Mouse (Mus musculus) heart, postnatal 14 days (tissue): ENCODE data around the gene Sik1. TPM values are rescaled to one million over a fixed set of nuclear protein-coding genes. Genes with fewer than 3 reads are reported as not detected.

Experiments used
- DNase-seq, 2 experiments: peaks; one replicate each; pipeline ENCODE4 v3.0.0; 2021 to 2022
- intact Hi-C: fragments of 180-260 bp; cut with DNase I; formaldehyde crosslinking; loops from one replicate; pipeline ENCODE4 v1.15.1; 2025
- total RNA-seq, 2 experiments: library from RNA; stranded (reverse); gene quantifications; 2 replicates each; pipeline ENCODE4 v1.2.3; 2021

The Sik1 gene
- total RNA-seq, 2 experiments from 2014 or later, result 41.4 to 72.2 TPM

DNA sequence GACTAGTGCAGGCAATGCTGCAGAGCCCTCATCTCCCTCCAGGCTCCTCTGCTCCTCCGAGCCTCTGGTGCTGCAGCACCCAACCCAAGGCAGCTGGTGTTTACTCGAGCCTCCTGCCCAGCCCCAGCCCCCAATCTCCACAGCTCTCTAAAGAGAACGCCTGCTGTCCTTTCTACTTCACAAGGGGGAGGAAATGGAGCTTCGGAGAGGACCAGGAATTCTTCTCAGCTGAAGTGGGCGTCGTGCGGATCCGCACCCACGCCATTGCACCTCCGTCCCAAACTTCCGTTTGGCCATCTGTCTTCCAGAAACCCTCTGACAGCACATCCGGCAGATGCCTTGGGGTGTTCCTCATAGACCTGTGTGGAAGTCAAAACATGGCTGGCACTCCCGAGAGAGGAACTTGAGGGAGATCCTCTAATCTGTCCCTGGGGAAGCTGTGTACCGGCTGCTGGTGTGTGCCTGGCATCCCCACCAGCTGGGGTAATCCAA, 22.1 kb upstream of the Sik1 start:
- intact Hi-C loops, result no loop called here
- no peak for DNase-seq

DNA sequence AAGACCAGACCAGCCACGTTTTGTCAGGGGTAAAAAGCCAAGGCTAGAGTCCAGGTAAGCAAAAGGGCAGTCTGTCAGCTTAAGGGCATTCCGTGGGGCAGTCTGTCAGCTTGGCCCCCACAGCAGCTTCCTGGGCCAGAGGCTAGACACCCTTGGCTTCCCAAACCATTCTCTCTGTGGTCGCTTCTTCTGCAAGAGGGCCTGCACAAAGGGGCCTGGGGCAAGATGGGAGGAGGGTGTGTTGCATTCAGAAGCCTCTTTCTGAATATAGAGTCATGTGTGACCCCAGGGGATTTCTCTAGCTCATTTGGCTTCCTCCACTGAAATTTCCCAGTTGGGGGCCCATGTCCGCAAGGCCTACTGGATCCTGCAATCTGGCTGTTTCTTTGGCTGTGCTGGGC, 21.6 kb upstream of the Sik1 start:
- intact Hi-C loops, result no loop called here
- DNase-seq, result no peak

DNA sequence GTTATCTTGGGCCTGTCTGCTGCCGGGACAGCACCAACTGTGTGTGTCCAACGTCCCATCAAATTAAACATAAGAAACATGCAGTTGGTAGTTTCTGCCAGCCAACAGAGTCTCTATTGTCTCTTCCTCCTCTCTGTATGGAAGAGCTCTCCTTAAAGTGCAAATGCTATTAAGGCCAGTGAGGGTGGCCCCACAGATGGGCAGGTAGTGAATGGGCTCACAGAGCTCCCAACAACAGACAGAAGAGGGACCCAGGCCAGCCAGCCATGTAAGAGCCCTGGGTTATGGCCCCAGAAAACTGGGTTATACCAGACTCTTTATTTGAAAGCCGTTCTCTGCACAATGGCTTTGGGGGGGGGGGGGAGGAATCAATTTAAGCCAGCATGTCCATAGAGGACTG, 21.2 kb upstream of the Sik1 start:
- intact Hi-C loops, result no loop called here
- DNase-seq, result no peak

DNA sequence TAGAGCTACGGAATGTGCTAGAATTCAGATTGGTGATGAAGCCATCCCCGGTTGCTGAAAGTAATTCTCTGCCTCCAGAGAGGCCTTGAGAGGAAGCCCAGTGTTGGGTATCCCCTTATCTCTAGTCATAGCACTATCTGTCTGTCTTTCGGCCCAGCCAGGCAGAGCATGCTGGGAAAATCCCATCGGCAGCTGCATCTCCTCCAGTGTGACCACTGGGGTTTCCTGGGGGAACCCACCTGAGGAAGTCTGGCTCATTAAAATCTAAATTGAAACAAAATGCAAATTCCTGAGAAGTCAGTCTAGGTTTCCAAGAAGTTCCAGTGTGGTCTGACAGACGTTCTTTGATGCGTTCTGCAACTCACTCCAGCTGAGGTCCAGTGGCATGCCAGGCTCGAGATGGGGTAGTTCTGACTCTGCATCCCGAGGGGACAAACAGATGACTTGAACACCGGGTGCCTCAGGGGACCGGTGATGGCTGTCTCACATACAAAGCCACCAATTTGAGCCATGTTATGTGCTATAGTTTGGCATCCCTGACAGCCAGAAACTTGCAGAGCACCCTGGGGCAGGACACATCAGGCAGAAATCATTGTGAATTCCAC, 19.8 kb upstream of the Sik1 start:
- intact Hi-C loops, result no loop called here
- no peak for DNase-seq

DNA sequence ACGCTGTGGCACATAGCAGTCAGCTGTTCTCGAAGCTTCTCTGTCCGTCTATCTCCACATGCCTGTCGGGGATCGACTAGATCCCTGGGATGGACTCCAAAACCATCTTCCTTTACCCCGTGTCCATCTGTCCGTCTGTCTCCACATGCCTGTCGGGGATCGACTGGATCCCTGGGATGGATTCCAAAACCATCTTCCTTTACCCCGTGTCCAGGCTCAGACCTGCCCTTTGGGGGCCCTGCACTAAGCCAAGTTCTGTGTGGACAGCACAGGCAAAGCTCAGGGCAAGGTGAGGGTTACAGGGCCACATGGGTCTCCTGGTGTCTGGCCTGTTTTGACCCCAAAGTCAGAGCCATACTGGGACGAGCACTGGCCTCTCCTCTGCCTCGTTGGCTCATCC, 19.1 kb upstream of the Sik1 start:
- no peak for DNase-seq
- intact Hi-C loops, result no loop called here

DNA sequence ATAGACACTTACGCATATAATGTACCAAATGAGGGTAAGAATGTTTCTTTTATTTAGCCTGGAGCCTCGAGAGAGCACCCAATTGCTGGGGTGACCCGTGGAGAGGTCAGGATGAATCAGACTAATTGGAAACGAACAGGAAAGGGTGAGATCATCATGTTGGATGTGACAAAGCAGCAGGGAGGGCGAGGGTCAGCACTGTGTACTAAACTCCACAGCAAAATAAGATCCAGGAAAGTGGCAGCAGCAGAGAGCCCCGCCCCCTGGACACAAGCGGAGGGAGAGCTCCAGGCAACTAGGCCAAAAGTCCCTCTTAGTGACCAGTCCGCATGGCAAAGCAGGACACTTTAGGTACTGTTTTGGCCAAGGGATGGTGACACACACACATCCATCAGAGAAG, 18.4 kb upstream of the Sik1 start:
- intact Hi-C loops, result no loop called here
- peak; percentile 69 for DNase-seq

DNA sequence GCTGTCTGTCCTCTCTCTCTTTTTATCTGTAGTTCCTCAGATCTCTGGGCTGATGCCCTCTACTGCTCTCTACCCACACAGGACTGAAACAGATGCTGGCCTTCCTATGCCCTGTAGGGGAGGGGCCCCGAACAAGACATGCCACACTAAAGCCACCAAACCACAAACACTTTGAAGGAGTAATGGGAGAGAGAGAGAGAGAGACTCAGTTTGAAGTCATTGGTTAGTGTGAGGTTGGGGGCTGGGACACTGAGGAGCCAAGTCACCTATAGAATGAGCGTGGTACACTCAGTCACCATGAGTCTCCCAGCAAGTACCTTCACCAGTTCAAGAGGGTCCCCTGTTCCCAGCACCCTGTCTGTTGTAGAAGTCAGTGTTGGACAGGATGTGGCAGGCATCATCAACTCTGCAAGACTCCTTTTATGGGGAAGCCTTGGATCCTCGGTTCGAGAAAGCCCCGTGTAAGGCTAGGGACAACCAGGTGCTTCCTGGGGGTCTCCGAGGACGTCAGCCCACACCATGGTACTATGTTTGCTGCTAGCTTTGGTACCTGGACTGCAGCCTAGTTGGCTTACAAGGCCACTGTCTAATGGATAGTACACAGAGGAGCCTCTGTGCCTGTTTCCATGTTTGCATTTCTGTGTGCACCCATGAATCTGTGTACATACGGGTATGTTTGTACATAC, 17.7 kb upstream of the Sik1 start:
- intact Hi-C loops, result no loop called here
- no peak for DNase-seq

DNA sequence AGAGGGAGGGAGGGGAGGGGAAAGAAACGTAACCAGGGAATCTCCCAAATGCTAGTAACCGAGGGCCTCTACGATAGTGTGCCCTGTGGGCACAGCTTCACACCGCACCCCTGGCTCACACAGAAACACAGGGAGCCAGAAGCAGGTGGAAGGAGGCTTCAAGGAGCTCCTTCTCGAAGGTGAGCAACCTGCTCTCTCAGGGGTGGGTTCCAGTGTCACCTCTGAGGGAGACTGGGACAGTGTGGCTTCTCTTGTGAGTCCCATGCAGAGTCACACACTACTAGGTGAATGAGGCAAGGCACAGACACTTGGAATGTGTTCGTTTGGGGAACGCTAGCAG, 17.2 kb upstream of the Sik1 start:
- DNase-seq, result no peak
- intact Hi-C loops, result no loop called here

DNA sequence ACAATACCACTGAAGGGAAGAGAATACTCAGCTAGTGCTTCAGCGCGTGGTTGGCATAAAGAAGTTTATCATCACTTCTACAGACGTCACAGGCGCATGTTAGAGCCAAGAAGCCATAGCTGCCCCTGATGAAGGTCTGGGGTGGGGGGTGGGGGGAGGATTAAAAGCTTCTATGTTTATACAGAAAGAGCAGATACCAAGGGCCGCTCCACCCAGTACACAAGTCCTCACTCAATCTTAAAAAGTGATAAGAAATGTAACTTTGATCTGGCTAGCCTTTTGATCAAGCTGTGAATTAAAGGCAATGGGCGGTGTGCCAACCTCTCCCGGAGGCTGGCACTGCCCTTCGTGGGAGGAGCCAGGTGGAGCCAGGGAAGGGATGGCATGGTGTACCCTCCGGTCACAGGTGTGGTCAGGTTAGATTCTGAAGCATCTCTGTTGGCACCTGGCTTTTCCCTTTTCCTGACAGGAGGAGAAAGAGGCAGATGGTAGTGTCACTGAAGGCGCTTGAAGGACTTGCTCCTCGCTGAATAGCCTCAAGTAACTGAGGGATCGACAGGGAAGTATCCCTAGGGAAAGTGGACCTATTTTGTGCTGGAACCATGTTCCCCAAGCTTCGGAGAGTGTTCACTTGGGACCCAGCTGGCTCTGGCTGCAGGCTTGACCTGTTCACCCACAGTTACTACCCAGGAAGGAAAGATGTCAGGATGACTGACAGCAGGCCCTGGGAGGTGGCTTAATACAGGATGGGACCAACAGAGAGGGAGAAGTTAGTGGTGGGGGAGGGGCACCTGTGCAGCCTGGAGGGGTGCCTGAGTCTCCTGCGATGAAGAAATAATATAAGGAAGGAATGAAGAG, 16.6 kb upstream of the Sik1 start:
- DNase-seq, result no peak
- intact Hi-C loops, result no loop called here

DNA sequence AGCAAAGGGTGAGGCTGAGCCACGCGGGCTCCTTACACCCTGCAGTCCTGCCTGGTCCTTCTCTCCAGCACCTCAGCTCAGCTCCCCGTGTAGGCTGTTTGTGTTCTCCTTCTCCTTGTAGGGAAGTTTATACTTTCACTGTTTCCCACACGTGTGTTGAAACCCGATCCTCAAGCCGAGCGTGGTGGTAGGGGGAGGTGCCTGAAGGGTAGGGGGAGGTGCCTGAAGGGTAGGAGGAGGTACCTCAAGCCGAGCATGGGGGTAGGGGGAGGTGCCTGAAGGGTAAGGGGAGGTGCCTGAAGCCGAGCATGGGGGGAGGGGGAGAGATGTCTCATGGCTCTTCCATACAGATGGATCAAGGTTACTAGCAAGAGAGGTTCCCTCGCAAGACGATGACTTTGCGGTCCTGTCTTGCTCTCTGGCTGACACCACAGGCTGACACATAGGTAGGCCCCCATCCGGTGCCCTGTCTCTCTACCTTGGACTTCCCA, 15.4 kb upstream of the Sik1 start:
- intact Hi-C loops, result no loop called here
- DNase-seq, result no peak

DNA sequence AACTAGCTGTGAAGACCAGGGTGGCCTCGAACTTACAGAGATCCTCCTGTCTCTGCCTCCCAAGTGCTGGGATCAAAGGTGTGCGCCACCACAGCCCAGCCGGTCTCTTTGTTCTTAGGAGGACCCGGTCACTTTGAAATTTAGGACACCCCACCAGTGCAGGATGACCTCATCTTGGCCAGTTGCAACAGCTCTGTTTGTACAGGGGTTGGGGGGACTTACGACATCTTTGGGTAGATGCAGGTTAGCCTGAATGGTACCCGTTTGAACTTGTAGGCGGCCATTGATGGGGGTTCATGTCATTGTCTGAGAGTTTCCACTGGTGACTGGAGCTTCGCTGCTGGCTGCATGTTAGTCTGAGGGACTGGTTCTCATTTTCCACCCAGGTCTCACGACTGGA, 14.8 kb upstream of the Sik1 start:
- peak in 1 of 2 experiments; percentile 0 for DNase-seq
- intact Hi-C loops, result no loop called here

DNA sequence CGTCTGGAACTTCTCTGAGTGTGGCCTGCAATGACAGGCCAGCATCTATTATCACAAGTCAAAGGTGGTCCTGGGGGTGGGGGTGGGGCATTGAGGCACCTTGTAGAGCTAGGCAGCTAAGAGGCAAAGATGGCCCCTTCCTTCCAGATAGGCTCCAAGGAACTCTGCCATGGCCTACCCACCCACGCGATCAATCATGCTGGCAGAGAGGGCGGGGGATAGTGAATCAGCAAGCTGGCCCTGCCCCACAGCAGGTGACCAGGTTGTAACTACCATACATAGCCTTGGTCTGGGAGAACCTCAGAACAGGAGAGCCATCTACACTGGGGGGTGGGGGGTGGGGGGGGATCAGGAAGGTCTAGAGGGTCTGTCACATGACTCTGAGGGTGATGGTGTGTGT, 12.5 kb upstream of the Sik1 start:
- DNase-seq, result peak in 1 of 2 experiments; percentile 0
- intact Hi-C loops, result no loop called here

DNA sequence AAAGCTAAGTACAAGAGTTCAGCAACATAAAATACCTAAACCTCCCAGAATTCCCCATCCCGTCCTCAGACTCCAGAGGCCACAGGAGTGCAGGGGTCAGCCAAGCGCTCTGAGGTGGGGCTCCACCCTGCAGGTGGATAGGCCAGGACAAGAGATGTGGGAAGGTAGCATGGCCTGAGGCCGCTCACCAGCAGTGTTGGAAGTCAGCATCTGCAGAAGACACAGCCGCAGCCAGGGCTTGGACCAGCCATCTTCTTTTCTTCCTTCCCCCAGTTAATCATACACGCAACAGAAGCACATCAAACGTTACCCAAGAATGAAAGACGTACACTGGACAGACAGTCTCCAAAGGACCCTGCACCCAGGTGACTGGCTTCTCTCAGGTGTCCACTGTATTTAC, 11.5 kb upstream of the Sik1 start:
- intact Hi-C loops, result no loop called here
- peak in 1 of 2 experiments; percentile 0 for DNase-seq

DNA sequence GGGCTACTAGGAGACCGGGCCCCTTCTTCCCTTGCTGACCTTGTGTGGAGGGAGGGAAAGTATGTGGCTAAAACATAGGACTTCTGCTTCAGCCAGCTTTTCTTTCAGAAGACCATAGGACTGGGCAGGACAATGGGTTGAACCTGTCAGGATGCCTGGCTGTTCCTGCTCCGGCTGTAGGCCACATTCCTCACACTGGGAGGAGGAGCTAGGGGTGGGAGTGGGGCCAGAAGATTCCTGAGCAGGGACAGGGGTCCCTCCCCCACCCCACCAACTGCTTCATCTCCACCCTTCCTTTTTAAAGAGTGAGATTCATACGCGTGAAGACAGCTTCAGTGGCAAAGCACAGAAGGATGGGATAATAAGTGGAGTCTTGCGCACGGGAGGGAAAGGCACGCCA, 10.0 kb upstream of the Sik1 start:
- intact Hi-C loops, result no loop called here
- DNase-seq, result peak; percentile 5 to 6

DNA sequence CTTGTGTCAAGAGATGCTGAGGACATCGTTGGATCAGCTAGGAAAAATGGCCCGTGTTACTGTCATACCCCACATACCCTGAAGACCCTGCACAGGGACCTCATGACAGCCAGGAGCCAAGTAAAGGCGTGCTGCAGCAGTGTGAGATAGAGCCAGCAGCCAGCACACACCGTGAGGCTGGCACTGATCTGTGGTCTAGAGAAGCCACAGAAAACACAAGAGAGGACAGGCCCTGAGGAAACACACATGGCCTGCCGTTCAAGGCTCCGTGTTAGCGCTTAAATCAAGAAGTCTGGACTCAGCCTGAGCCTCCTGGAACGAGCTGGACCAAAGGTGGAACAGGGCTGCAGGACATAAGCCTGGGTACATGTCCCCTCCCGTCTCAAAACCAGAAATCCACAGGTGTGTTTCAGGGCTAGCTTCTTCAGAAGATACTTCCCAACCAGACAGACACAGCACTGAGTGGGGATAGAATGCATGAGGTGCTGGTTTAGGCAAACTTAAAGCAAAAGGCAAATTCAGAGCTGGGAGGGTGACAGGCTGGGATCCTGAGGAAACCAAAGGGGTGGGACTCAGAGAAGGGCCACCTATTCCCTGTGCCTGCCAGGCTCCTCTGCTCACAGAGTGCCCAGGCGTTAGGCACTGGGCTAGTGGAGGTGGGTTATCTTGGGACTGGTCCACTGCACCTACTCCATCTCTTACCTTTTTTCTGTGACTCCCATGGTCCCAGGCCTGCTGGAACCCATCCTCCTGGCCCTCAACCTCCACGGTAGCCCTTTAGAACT, 9.3 kb upstream of the Sik1 start:
- peak; percentile 1 for DNase-seq
- intact Hi-C loops, result no loop called here

DNA sequence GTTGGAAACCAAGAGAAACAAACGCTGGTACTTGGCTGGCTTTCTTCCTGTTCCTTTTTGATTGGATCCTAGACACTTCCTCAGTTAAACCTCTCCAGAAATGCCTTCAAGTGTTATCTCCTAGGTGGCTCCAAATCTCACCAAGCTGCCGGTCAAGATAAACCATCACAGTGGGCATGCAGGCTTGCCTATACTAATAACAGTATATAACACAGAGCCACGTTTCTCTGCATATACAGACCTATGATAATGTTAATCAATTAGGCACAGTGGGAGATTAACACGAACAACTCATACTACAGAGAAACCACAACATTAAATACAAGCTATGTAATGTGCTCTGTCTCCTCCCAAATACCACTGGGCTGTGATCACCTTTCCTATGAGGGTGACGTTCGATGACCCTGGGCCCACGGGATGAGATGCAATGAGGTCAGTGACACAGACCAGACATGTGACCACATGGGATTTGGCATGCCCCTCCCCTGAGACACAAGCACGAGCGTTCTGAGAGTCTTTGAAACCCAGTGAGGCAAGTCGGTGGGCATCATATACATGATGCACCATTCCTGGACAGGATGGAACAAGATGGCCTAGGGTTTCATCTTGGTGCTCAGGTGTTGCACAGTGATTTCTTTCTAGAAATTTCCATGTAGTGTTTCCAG, 7.7 kb upstream of the Sik1 start:
- peak; percentile 0 to 1 for DNase-seq

DNA sequence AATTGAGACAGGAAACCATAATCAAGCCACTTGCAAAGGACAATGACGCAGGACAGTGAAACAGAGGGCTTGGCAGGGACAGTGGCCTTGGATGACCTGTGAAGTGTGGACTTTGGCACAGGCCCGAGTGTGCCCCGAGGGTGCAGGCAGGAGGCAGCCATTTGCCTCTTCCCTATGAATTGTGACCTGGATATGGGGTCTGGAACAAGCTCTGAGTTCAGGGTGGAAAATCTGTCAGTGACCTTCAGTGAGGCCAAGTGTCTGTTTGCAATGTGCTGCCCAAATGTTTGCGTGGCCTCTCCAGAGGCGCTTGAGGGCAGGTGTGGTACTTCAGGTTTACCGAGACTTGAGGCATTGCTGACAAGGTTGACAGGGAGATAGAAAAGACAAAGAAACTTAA, 6.5 kb upstream of the Sik1 start:
- intact Hi-C loops, result no loop called here

More for the DNA sequence above, 7.7 kb upstream of the Sik1 start:
- intact Hi-C loops, result no loop called here

DNA sequence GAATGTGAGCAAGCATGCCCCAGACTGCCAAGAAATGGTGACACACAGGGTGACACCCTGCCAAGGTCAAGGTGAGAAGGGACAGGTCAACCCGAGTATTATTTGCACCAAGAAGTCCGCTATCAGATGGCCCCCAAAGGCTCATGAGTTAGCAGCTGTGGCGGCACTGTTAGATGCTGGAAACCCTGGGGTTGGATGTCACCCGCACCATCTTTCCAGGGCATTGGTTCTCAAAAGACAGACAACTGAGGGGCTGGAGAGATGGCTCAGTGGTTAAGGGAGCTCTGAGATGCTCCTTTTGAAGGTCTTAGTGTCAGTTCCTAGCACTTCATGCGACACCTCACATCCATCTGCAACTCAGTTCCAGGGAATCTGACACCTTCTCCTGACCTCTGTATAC, 6.1 kb upstream of the Sik1 start:
- intact Hi-C loops, result no loop called here

More for the DNA sequence above, 6.5 kb upstream of the Sik1 start:
- peak; percentile 28 to 56 for DNase-seq

DNA sequence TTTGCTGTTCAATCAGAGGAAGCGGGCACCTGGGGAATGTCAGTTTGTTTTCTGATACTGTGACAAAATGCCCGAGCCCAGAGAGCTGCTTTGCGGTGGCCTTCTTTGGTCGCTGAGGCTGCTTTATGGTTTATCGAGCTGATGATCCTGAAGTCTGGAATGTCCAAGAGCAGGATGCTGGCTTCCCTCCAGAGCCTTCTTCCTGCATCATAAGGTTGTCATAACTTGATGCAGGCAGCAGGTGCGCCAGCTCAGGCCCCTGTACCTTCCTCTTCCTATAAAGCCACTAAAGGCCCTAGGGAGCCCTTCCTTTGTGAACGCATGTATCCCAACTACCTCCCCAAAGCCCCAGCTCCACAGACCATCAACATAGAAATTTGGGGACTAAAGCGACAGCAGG, 5.3 kb upstream of the Sik1 start:
- DNase-seq, result no peak
- intact Hi-C loops, result no loop called here

More for the DNA sequence above, 6.1 kb upstream of the Sik1 start:
- DNase-seq, result no peak

DNA sequence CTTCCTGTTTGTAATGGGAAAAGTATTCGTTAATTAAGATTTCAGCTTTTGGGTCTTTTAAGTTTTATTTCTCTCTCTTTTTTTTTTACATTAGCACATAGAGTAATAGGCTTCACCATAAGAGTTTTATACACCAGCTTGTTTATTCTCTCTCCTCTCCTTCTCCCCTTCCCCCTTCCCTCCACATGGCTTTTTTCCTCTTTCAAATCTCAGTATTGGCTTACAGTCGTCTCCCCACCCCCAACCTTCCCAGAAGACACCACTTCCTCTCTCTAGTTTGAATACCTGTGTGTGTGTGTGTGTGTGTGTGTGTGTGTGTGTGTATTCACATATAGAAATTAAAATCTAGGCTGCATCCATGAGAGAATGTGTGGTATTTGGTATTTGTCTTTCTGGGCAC, 3.8 kb upstream of the Sik1 start:
- no peak for DNase-seq
- intact Hi-C loops, result loop anchor here (5.0 kb wide), 1 partner anchor 33 kb away; no protein-coding TSS in a partner anchor
